Mouse (Mus musculus) embryonic facial prominence, embryonic 13.5 days (tissue): Measurements from ENCODE around the gene Zfyve27. TPM values are rescaled to one million over a fixed set of nuclear protein-coding genes. Genes with fewer than 3 reads are reported as not detected.
A peak's percentile ranks its signal among the peaks of the same experiment; 100 is the strongest.

Experiments used
- ATAC-seq: fragments of 200-750 bp; cut with Nextera tagmentation; 2 replicates; pipeline ENCODE4 v1.8.0; 2017; ENCODE audit warnings: low read depth; ENCODE audit not compliant: insufficient number of reproducible peaks, insufficient read depth, low FRiP score, low TSS enrichment
- H3K27ac ChIP-seq: fragments of 300-500 bp; sonication (generic); 2 replicates; pipeline ENCODE4 v1.5.1; 2015; ENCODE audit warnings: moderate library complexity, mild to moderate bottlenecking, inconsistent platforms
- H3K27me3 ChIP-seq: fragments of 300-500 bp; sonication (generic); 2 replicates; pipeline ENCODE4 v1.6.1; 2015; ENCODE audit warnings: mild to moderate bottlenecking, inconsistent platforms
- H3K36me3 ChIP-seq: fragments of 300-500 bp; sonication (generic); 2 replicates; pipeline ENCODE4 v1.6.1; 2015; ENCODE audit warnings: mild to moderate bottlenecking, inconsistent platforms
- H3K4me1 ChIP-seq: fragments of 300-500 bp; sonication (generic); 2 replicates; pipeline ENCODE4 v1.6.1; 2015; ENCODE audit warnings: inconsistent platforms
- H3K4me2 ChIP-seq: fragments of 300-500 bp; sonication (generic); 2 replicates; pipeline ENCODE4 v1.6.1; 2015; ENCODE audit warnings: moderate library complexity, mild to moderate bottlenecking, inconsistent platforms
- H3K4me3 ChIP-seq: fragments of 300-500 bp; sonication (generic); 2 replicates; pipeline ENCODE4 v1.5.1; 2015; ENCODE audit warnings: mild to moderate bottlenecking, inconsistent platforms
- H3K9ac ChIP-seq: fragments of 300-500 bp; sonication (generic); 2 replicates; pipeline ENCODE4 v1.6.1; 2015; ENCODE audit warnings: mild to moderate bottlenecking, inconsistent platforms
- H3K9me3 ChIP-seq: fragments of 300-500 bp; sonication (generic); 2 replicates; pipeline ENCODE4 v1.6.1; 2016; ENCODE audit warnings: inconsistent platforms
- WGBS: fragments of 180-500 bp; shearing (Covaris S2); methylation state at CpG from one replicate; pipeline ENCODE4 v1.1.7; 2015; ENCODE audit warnings: mixed read lengths; 5-methylcytosine and 5-hydroxymethylcytosine counted together
- polyA plus RNA-seq: library from polyadenylated mRNA; unstranded; fragments of >200 nt; fragmentation: Nextera tagmentation; extraction: Ambion mirVana; gene quantifications from 2 replicates; pipeline ENCODE4 v1.2.1, GENCODE M21; 2015

The Zfyve27 gene
- polyA plus RNA-seq, 1 experiment from 2014 or later: 25.7 TPM

DNA sequence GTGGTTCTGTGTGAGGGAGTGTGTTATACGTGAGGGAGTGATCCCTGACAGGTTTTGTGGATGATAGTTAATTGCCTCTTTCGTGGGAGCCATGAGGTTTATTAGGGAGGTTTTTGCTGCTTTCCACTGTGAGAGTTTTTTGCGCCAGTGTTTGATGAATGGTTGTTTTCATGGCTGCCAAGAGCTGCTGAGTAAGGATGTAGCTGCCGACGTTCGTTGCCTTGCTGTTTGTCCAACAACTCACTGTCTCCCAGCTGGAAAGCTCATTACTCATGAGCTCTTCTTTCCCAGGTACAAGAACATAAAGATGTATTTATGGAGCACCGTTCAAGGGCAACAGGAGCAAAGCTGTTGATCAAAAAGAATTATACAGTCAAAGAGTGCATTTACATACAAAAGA, 437 bp downstream of the Zfyve27 start:
- peaks cover 4% of the 10 kb centered on the region; the same call in 1 of the 2 replicates for H3K4me1 ChIP-seq
- 69% methylated on average over 7 of the region's 7 CpGs for WGBS
- no peak for ATAC-seq
- no peak overlapping the region for H3K9ac ChIP-seq
- H3K4me3 ChIP-seq: no peak overlapping the region
- no peak overlapping the region for H3K27ac ChIP-seq
- H3K4me2 ChIP-seq: no peak overlapping the region
- H3K27me3 ChIP-seq: peaks cover 18% of the 10 kb centered on the region
- no peaks in the 10 kb centered on the region for H3K36me3 ChIP-seq
- H3K9me3 ChIP-seq: no peaks in the 10 kb centered on the region

DNA sequence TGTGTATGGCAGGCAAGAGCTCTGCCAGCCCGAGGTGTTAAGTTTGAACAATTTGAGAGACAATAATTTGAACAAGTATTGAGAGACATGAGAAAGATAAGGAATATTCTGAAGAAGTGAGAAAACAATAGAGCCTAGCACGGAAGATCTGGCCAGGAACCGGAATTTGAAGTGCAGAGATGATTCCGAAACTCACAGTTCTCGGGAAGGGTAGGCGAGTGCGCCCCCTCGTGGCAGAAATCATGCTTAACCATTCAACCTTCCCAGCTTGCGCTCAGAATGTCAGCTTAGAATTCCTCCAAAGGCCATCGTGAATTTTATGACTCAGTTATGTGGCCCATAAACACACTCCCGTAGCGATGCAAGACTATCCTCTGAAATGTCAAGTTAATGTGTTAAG, 2.4 kb downstream of the Zfyve27 start:
- no peak for ATAC-seq
- Histone ChIP-seq H3K9ac (0 out of 2 replicates have a peak overlapping the region, but pooled peaks have one; percentile 46), H3K4me1 (peaks cover 9% of the 10 kb centered on the region), H3K36me3 (no peaks in the 10 kb centered on the region), H3K27me3 (peaks cover 21% of the 10 kb centered on the region), H3K4me3 (peak overlapping the region; percentile 17; the same call in 1 of the 2 replicates), H3K27ac (no peak overlapping the region), H3K4me2 (peak overlapping the region; percentile 46), H3K9me3 (no peaks in the 10 kb centered on the region)
- 4% methylated on average over 12 of the region's 12 CpGs for WGBS

DNA sequence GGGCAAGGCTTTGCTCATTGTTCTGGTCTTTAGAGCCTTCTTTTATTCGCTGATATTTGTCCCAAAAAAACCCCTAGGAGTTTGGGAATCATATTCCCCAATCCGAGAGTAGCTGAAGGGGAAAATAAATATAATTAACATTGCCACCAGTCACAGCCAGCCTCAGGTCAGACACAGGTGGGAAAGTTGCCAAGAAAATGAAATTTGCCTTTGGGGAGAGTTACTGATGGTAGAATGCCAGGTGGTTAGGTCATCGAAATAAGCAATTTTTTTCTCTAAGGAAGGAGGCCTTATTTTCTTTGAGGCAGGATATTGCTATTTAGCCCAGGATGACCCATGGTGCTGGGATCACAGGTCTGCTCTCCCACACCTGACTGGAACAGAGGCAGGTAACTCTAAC, 3.0 kb downstream of the Zfyve27 start:
- Histone ChIP-seq H3K27ac (no peak overlapping the region), H3K4me2 (no peak overlapping the region), H3K9me3 (no peaks in the 10 kb centered on the region), H3K9ac (no peak overlapping the region), H3K4me3 (no peak overlapping the region), H3K4me1 (peaks cover 15% of the 10 kb centered on the region), H3K36me3 (no peaks in the 10 kb centered on the region), H3K27me3 (peaks cover 21% of the 10 kb centered on the region)
- ATAC-seq: no peak
- WGBS: 39% methylated on average over 3 of the region's 3 CpGs

DNA sequence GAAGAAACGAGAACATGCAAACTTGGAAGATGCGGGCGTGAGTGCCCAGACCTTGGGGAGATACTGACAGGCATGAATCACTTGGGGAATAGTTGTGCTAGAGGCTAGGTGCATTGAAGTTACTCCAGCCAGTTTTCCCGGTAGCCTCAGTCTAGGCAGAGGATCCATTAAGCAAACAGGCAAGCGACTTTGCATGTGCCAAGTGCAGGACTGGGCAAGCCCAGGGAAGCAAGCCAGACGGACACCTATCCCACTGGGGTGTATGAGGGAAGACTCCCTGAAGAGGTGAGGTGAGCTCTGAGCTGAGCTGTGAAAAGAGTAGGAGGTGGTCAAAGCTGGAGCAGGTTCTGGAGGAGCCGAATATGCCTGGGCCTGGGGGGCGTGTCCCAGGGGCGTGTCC, 3.7 kb downstream of the Zfyve27 start:
- H3K27me3 ChIP-seq: peaks cover 21% of the 10 kb centered on the region
- H3K9me3 ChIP-seq: no peaks in the 10 kb centered on the region
- ATAC-seq: no peak
- H3K9ac ChIP-seq: no peak overlapping the region
- H3K36me3 ChIP-seq: no peaks in the 10 kb centered on the region
- H3K4me2 ChIP-seq: no peak overlapping the region
- WGBS: 57% methylated on average over 9 of the region's 9 CpGs
- H3K4me3 ChIP-seq: no peak overlapping the region
- H3K4me1 ChIP-seq: peaks cover 20% of the 10 kb centered on the region
- H3K27ac ChIP-seq: no peak overlapping the region

DNA sequence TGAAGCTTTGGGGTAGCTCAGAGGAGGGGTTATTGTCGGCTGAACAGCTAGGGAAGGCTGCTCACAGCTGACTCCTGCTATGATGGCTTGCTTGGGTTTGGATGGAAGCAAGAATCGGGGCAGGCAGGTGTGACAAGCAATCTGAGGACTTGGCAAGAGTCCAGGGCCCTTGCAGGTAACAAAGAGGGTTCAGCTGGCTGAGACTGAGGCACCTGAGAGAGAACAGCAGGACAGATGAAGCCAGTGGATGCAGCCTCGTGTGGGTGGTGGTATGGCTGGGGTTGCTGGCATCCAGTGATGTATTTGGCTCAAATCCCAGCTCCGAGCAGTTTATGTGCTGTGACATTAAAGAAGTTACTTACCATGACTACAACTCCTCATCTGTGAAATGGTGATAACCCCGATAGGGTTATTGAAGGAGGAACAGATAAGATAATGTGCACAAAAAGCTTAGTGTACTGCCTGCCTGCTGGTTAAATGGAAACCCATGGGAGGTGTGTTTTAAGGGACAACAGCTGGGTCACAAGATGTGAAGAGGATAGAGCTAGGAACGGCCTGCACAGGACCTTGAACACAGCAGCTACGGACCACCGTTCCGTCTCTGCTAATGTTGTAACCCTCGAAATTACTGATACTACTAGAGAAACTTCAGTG, 5.7 kb downstream of the Zfyve27 start:
- Histone ChIP-seq H3K27ac (no peak overlapping the region), H3K4me1 (peaks cover 20% of the 10 kb centered on the region), H3K27me3 (peaks cover 21% of the 10 kb centered on the region), H3K4me2 (peak overlapping the region; percentile 79; the same call in 1 of the 2 replicates), H3K9me3 (no peaks in the 10 kb centered on the region), H3K4me3 (no peak overlapping the region), H3K36me3 (no peaks in the 10 kb centered on the region), H3K9ac (peak overlapping the region; percentile 44)
- ATAC-seq: no peak
- 69% methylated on average over 10 of the region's 10 CpGs for WGBS

DNA sequence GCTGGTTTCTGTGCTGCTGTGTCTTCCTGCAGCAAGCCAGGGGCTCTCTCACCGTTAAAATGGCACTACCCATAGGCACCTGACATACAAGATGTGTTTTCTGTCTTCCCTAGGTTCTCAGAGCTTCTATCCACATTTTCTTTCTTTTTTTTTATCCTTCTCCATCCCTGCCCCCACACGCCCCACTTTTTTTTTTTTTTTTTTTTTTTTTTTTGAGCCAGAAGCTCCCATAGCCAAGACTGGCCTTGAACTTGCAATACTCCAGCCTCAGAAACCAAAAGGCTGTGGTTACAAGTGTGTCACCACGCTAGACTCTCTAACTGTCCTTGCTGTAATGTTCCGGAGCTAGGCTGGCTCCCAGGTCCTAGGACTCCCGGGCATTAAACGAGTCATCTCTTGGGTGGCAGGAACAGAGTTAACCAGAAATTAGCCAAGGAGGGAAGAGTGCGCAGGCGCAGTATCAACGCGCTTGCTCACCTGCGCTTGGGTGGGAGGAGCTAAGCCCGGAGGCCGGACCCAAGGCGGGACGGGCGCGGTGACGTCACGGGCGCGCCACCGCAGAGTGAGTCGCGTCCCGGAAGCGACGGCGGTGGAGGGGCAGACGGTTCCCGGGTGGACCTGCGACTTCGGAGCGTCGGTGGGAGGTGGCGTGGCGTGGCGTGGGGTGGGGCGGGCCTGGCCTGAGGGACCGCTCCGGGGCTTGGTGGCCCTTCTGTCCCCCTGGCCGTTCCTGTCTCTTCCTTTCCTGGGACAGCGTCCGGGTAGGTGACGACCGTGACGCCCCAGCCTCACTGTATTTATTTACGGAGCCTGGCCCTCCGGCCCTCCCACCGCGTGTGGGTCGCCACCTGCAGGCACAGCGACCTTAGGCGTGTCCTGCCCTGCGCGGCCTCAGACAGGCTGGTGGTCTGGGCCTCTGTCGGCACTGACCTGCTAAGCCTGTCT, 6.5 kb downstream of the Zfyve27 start:
- Histone ChIP-seq H3K27me3 (peaks cover 21% of the 10 kb centered on the region), H3K9me3 (no peaks in the 10 kb centered on the region), H3K4me1 (peaks cover 20% of the 10 kb centered on the region), H3K4me2 (peak overlapping the region; percentile 79), H3K27ac (no peak overlapping the region), H3K4me3 (peak overlapping the region; percentile 92), H3K9ac (peak overlapping the region; percentile 90), H3K36me3 (no peaks in the 10 kb centered on the region)
- ATAC-seq: peak; percentile 80
- 2% methylated on average over 56 of the region's 56 CpGs for WGBS

DNA sequence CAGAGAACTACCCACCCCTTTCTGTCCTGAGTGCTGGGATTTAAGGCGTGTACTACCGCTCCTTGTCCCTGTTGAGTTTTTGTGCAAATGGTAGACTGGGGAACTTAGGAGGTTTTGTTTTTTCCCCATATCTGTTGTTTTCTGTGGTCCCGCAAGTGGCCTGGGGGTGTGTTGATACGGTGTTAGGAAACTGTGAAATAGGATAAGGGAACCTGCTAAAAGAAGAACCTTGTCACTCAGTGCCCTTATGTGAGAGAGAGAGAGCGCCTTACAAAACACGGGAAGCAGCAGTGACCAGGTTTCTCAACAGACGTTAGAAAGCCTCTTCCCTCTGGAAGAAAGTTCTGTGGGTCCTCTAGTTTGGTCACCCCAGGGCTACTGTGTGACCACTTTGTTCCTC, 13.1 kb downstream of the Zfyve27 start:
- H3K9ac ChIP-seq: no peak overlapping the region
- no peaks in the 10 kb centered on the region for H3K27me3 ChIP-seq
- ATAC-seq: no peak
- 54% methylated on average over 7 of the region's 7 CpGs for WGBS
- no peak overlapping the region for H3K4me2 ChIP-seq
- no peaks in the 10 kb centered on the region for H3K9me3 ChIP-seq
- peaks cover 15% of the 10 kb centered on the region for H3K36me3 ChIP-seq
- H3K4me1 ChIP-seq: peaks cover 4% of the 10 kb centered on the region; the same call in 1 of the 2 replicates
- H3K4me3 ChIP-seq: no peak overlapping the region
- H3K27ac ChIP-seq: no peak overlapping the region

DNA sequence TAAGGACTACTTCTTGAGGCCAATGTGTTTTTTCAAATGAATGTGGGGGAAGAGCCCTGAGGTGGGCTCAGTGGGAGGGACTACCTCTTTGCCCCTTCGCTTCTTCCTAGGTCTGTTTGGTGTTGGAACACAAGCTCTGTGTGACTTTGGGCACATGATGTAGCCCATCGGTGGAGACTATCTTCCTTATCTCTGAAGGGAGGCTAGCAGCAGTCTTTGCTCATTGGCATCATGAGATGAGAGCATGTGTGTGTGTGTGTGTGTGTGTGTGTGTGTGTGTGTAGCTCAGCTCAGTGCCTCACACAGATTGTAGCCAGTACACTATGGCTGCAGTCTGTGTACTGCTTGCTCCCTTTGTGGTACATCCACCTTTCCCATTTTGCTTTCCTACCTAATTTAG, 13.7 kb downstream of the Zfyve27 start:
- no peak overlapping the region for H3K4me3 ChIP-seq
- no peaks in the 10 kb centered on the region for H3K9me3 ChIP-seq
- no peak overlapping the region for H3K4me2 ChIP-seq

DNA sequence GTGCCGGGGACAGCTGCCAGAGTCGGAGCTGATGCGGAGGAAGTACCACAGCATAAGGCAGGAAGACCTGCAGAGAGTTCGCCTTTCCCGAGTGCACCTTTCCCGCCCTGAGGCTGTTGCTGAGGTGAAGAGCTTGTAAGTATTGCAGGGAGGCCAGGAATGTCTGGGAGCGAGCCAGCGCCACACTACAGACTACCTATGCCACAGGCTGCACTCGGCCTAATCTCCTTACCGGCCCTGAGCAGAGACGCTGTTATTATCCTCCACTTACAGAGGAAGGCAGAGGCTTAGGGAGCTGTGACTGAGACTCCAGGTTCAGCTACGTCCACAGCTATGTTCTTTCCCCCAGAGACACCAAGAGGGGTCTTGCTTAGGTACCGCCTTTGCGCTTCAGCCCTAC, 15.6 kb downstream of the Zfyve27 start:
- Histone ChIP-seq H3K4me1 (no peaks in the 10 kb centered on the region), H3K27me3 (no peaks in the 10 kb centered on the region), H3K9me3 (no peaks in the 10 kb centered on the region), H3K27ac (no peak overlapping the region), H3K9ac (no peak overlapping the region), H3K4me3 (no peak overlapping the region), H3K4me2 (no peak overlapping the region), H3K36me3 (peaks cover 38% of the 10 kb centered on the region)
- 86% methylated on average over 14 of the region's 14 CpGs for WGBS
- ATAC-seq: no peak

More for the DNA sequence above, 13.7 kb downstream of the Zfyve27 start:
- WGBS: 87% methylated on average over 2 of the region's 2 CpGs
- H3K4me1 ChIP-seq: no peaks in the 10 kb centered on the region
- no peak overlapping the region for H3K9ac ChIP-seq
- no peak for ATAC-seq
- H3K27me3 ChIP-seq: no peaks in the 10 kb centered on the region
- H3K27ac ChIP-seq: no peak overlapping the region
- peaks cover 19% of the 10 kb centered on the region for H3K36me3 ChIP-seq

DNA sequence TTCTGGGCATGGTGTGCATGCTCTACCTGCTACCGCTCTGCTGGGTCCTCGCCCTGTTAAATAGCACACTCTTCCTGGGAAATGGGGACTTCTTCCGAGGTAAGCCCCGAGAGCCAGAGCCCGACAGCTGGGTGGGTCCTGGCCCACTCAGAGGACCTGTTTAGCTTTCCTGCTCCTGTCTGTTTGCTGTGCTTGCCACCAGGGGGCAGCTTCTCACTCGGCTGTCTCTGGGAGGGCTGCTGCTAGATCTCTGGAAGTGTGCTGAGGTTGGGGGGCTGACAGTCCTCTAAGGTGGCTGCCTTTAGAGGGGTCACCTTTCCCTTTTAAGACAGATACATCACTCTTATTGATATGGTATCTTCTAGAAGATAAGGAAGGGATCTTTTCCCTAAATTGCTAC, 18.9 kb downstream of the Zfyve27 start:
- no peak overlapping the region for H3K4me2 ChIP-seq
- ATAC-seq: no peak
- no peaks in the 10 kb centered on the region for H3K4me1 ChIP-seq
- H3K36me3 ChIP-seq: peaks cover 57% of the 10 kb centered on the region
- no peak overlapping the region for H3K4me3 ChIP-seq
- no peak overlapping the region for H3K9ac ChIP-seq
- WGBS: 65% methylated on average over 6 of the region's 6 CpGs
- H3K27me3 ChIP-seq: no peaks in the 10 kb centered on the region
- H3K9me3 ChIP-seq: no peaks in the 10 kb centered on the region
- H3K27ac ChIP-seq: no peak overlapping the region

DNA sequence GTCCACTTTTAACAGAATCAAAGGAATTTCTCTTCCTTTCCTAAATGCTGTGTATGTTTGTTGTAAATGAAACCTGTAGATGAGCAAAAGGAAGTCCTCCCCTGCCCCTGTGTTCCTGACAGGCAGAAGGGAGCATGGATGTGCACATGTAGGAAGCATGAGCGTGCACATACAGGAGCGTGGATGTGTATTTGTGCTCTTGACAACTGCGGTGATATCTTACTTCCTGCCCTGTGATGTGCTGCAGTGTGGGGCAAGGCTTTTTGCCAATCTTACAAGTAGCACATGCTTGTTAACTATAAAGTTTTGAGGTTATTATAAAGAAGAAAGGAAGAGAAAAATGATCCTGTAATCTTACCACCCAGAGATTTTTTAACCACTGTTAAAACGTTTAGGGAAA, 26.0 kb downstream of the Zfyve27 start:
- ATAC-seq: no peak
- Histone ChIP-seq H3K9ac (no peak overlapping the region), H3K4me2 (no peak overlapping the region), H3K36me3 (peaks cover 51% of the 10 kb centered on the region), H3K27me3 (no peaks in the 10 kb centered on the region), H3K9me3 (no peaks in the 10 kb centered on the region), H3K4me1 (peaks cover 8% of the 10 kb centered on the region; the same call in 1 of the 2 replicates), H3K27ac (no peak overlapping the region), H3K4me3 (no peak overlapping the region)
- WGBS: 73% methylated on average over 4 of the region's 4 CpGs

DNA sequence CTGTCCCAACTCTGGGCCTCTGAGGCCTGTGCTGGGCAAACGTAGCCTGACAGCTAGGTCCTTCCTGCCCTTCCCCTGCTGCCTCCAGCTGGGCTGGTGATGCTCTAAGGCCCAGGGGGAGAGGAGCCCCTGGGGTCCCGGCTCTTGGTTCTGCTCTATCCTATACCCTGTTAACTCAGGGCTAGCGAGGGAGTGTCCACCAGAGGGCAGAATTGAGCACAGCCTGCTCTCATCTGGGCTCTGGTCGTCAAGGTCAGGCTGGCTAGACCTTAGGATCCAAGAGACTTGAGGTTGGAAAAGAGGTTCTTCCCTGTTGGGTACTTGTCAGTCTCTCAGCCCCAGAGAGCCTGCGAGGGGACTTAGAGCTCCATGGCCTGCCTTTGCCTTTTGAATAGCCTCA, 26.7 kb downstream of the Zfyve27 start:
- H3K4me3 ChIP-seq: no peak overlapping the region
- peaks cover 8% of the 10 kb centered on the region; the same call in 1 of the 2 replicates for H3K4me1 ChIP-seq
- H3K27me3 ChIP-seq: no peaks in the 10 kb centered on the region
- ATAC-seq: no peak
- H3K9ac ChIP-seq: no peak overlapping the region
- no peak overlapping the region for H3K27ac ChIP-seq
- 19% methylated on average over 5 of the region's 5 CpGs for WGBS
- peaks cover 44% of the 10 kb centered on the region for H3K36me3 ChIP-seq
- H3K4me2 ChIP-seq: no peak overlapping the region
- H3K9me3 ChIP-seq: no peaks in the 10 kb centered on the region
